Mouse (Mus musculus) layer of hippocampus, adult 9-11 months (tissue): ENCODE data around the gene Trp53i11.

ENCODE experiments used
- DNase-seq: peaks from one replicate; pipeline ENCODE4 v3.0.0; 2022

The Trp53i11 gene

DNA sequence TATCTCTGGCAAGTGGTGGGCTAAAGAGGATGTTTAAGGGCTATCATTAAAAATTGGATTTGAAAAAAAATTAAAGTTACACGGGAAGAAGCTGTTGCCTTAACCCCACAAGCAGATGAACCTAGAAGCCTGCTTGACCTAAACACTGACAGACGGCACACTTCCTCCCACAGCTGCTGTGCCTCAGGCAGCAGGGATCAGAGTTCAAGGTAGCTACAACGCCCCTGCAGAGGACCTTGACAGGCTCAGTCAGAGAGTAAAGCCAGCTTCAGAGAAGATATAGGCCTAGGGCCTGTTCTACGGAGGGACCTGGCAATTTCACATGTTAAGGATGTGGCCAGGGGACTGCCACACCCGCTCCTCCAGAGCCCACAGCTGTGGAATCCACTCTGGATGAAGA lies 14.9 kb upstream of the Trp53i11 start:
- DNase-seq, result no peak

DNA sequence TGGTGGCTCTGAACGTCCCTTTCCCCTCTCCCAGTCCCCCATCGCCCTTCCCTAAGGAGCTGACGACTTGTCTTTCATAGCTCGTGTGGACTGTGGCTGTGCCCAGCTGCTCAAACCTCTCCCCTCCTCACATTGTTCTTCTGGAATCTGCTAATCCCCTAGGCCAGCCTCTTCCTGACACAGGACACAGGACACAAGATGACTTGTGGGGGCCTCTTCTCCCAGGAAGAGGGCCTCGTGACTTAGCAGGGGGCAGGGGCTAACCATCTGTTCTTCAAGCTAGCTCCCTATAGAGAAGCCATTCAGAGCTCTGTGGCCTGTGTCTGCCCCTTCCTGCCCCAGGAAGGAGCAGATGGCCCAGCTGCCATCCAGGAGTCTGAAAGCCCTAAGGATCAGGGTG lies 13.2 kb upstream of the Trp53i11 start:
- DNase-seq, result no peak

DNA sequence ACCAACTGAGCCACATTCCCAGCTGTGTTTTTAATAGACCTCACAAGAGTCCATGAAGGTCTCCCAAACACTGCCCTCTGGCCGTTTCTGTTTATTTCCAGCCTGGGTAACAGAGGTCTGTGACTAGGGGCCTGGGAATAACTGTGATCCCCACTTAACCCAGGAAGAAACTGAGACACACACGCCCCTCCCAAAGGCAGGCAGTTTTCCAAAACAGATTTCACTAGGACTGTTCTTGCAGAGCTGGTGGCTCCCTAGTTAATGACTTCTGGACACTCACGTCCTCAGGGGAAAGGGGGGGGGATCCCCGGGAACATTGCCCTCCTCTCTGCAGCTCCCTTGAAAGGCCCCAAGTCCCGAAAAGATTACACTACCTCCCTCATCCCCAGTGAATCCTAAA lies 12.1 kb upstream of the Trp53i11 start:
- no peak for DNase-seq

DNA sequence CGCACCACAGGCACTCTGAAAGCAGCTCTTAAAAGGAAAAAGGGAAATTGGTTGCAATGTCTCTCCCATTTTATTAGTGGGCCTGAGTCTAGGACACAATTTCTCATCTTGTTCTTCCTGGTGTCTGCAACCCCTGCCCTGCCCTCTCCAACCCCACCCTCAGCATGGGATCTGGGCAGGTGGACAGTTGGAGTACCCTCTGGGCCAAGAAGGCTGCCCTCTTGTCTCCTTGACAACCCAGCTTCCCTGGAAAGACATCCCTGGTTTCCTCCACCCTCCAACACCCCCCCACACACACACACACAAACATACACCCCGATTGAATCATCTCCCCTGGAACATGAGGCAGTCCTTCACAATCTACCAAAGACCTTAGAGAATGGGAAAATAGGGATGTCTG lies 11.6 kb upstream of the Trp53i11 start:
- DNase-seq, result no peak

DNA sequence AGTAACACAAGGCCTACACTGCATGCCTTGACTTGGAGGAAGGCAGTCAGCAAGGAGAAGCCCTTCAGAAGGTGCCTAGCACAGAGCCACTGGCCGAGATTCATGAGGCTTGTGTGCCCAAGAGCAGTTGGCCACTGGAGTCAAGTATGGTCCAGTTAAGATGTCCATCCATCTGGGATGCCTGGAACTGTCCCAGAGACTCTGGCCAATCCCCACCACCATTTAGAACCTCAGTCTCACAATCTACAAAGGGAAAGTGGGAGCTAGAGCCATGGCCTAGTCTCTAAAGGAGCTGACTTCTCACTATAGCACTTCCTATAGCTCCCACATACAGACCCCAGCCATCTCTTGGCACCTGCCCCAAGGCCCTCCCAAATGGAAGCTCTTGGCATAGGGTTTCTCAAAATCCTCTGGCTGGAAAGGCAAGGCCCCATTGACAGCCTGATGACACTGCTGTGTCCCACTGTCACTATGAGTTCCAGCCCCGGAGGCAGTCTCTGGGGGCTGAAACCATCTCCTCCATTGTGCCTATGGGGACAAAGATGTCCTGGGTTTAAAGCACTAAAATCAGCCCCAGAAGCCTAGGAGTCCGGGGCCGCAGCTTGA lies 11.1 kb upstream of the Trp53i11 start:
- DNase-seq, result no peak

DNA sequence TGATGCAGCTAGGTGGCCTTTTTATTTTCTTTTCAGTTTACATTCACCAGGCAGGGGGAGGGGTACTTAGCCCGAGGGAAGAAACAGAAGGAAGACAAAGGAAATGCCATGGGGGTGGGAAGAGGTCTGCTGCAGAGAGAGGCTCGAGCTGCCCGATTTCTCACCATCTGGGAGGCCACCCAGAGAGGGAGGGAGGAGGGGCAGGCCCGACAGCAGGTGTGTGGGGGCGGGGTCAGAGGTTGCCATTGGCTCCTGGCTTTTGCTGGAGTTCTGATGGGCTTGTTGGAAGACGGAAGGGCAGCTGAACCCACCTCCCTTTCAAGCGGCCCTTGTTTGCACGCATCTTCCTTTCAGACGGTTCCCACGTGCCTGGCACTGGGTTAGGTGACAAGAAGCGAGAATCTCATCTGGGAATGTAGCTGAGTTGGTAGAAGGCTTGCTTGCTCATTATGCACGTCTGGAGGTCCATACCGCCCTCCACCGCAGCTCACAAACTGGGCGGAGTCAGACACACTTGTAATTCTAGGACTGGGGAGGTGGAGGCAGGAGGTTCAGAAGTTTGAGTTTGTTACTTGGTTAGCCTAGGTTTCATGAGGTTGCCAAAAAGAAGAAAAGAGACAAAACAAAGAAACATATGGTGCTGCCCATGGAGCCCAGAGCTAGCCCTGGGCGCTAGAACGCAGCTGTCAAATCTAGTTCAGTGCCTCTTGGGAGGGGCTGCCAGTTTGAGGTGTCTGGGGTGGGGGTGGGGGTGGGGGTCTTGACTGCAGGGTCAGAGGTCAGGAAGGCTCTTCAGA lies 10.3 kb upstream of the Trp53i11 start:
- no peak for DNase-seq

DNA sequence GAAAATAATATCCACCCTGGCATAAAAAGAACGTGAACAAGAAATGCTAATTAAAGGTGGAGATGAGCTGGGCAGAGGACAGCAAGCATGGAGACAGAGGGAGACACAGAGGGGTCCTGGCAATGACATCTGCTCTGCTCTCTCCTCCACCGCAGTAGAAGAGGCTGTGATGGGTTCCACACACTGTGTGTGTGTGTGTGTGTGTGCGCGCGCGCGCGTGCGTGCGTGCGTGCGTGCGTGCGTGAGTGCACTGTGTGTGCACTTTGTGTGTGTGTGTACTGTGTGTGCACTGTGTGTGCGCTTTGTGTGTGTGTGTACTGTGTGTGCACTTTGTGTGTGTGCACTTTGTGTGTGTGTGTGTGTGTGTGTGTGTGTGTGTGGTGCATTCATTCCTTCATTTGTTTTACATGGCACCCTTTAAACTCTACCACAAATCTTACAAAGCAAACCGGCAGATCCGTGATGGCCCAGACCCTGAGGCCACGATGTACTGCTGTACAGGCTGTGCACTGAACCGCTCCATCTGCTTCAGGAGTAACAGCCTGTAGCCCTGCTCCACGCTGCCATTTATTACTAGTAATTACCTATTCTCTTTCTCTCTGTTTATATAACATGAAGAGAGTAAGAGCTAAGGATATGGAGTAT lies 9.6 kb upstream of the Trp53i11 start:
- no peak for DNase-seq

DNA sequence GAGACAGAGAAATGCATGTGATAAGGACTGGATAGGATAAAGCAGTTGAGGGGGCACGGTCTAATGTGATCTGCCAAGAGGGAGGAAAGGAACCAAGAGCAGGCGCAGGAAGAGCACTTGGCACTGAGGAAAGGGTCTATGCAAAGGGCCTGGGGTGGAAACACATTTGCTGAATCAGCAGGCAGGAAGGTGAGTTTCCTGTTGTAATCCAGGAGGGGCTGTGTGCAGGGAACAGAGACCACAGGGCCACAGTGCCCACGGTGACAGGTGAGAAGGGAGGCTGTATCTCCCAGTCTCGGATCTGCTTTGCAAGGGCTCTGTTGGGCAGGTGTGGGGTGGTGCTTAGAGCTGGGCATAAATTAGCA lies 9.1 kb upstream of the Trp53i11 start:
- DNase-seq, result no peak

DNA sequence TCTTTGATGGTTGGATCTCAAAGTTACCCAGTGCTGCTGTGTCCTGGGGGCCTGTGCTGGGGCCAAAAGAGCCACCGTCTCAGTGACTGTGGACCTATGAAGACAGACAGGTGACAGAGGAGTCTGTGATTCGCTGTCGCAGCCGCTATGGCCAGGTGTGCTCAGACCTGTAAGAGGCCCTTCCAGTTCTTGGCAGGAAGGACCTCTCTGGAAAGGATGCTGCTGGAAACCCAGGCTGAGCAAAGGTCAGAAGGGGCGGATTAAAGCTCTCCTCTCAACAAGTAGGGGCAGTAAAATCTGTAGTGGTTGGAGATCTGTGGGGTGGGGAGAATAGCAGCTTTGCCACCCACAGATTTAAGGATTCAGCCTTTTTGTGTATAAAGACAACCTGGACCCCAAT lies 7.7 kb upstream of the Trp53i11 start:
- DNase-seq, result no peak

DNA sequence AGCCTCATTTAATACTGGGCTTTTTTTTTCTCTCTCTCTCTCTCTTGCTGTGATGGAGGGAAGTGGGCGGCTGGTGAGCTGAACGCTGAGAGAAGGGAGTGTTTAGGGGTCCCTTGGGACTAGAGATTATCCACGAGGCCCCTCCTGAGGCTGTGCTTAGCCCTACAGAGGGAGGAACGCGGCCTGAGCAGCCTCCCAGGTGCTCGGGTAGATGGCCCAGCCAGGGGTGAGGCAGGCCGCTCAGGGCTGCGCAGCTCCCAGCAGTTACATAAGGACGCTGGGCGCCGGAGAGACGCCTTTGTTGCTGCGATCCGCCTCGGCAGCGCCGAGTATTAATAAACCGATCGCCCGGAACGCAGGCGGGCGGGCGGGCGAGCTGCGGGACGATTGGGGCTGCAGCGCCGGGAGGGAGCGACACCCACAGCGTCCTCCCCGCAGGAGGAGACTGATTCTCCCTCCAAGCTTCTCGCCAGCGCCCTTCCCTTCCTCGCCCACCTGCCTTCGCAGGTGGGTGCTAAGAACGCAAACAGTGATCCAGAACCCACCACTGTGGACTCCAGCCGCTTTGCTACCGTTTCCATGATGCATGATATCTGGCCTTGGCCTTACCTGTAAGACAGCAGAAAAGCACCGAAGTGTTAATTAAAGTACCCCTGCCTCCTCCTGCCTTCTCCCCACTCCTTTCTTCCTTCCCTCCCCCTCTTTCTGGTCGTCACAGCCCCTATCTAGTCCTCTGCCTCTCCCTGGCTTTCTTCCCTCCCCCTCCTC lies 7.1 kb upstream of the Trp53i11 start:
- DNase-seq, result peak; percentile 70

DNA sequence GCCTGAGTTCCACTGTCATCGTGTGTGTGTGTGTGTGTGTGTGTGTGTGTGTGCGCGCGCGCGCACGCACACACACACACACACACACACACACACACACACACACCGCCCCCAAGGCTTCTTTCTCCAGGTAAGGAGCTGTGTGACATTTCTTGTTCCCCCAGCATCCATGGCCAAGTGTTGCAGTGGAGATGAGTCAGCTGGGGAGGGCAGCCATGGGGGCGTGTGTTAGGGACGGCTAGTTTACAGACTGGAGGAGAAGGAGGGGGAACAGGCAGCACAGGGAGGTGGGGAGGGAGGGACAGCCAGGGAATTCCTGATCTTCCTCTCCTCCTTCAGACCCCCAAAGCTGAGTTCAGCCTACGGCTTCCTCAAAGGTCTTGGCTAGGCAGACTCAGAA lies 4.5 kb upstream of the Trp53i11 start:
- DNase-seq, result no peak

DNA sequence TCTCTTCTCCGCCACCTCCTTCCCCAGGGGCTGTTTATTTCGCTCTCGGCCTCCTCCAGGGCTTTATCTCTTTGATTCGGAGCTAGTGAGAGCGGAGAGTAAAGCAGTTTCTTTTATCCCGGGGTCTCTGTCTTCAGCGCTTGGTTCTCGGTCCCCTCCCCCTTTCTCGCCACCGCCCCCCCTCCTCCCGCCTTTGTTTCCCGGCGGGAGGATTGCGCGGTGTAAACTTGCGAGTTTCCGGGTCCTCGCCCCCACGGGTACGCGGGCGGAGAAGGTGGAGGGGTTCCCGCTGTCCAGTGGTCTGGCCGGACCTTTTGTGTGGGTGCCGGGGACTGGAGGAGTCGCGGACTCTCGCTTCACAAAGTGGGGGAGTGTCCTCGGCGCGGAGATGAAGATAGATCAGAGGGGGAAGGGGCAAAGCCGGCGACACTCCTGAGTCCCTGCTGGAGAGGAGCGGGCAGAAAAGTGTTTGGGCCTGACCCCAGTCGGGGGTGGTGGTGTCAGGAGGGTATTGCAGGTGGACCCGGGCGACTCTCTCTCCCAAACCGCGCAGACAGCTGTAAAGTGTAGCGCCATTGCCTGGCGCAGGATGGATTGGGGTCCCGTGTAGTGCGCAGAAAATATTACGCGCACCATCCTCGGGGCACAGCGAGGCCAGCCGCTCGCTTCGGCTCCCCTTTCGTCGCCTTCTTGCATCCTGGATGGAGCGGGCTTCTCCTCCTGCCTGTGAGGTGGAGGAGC lies 842 bp downstream of the Trp53i11 start:
- DNase-seq, result no peak

DNA sequence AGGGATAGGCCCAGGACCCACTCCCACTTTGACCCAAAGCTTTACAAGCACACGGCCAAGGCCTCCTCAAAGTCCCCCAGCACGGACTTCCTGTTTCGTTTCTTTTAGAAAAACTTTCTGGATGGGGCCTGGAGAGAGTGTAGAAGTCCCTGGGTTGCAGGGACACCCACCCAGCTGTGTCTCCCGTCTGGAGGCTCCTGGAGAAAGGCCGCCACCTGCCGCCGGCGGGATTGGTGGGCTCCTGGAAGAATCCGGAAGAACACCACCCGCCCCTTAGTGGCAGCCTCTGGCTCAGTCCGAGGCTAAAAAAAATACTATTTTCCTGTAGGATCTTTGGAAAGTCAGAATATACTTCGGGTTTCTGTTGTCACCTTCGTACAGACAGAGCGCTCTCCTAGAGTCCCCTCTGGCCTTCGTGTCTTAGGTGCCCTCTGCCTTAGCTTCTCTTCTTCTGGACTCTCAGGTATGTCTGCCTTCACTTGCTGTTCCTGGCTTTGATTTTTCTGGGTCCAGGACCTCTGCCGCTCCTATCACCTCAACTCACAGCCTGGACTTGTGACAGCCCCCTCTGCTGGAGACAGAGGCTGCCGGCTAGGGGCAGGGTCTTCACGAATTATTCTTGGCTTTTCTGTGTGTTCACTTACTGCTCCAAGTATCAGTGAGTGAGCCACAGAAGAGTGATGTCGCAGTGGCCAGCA lies 1.6 kb downstream of the Trp53i11 start:
- no peak for DNase-seq

DNA sequence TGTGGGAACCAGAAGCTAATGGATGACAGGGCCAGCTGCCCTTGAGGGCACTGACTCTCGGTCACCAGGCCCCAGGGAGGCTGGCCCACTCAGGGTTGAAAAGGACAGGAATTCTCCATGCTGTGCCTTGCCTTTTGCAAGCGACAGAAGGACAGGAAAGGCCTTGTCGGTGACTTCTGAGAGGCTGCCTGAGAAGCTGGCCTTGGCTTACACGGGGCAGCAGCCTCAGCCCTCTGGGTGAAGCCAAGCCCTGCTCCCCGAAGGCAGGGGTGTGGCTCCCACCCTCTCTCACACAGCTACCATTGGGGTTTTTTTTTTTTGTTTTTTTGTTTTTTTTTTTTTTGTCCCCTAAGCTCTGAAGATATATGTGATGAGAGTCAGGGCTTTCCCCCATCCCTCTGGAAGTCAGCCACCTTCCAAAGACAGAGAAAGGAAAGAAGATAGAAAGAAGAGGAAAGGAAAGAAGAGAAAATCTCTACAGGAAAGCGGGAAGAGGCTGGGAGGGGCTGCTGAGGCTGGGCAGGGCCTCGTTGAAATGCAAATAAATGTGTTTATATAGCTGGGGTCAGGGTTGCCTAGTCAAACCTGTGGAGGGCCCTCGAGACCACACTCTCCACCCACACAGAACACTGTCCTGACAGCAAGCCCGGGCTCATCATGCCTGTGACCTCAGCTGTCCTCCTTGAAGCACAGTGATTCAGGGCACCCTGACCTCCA lies 3.6 kb downstream of the Trp53i11 start:
- DNase-seq, result no peak

DNA sequence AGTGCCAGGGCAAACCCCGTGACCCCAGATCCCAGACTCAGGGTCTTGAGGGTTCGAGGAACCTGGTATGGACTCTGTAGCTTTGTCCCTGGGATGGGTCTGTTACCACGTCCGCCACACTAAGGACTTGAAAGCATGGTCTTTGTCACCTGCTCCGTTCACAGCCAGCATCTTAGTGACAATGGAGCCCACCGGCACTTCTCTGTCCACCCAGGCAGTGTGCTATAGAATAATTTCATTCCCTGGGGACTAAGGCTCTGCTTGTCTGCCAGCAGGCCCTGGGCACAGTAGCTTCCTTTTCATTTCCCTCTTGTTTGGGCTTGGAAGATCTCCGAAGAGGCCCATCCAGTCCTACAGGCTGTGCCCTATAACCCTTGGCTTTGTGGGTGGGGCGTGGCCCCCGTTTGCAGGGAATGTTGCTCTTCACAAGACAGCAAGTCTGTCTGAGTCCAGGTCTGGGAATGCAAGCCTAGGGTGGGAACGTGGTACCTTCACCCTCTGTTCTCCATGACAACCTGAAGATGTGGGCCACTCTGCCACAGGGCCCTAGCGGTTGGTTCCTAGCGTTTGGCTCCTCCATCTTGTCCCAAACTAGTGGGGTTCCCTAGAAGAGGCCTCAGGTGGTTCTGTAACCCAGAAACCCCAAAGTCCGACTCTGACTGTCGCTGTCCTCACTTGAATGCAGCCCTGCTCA lies 4.3 kb downstream of the Trp53i11 start:
- DNase-seq, result no peak

DNA sequence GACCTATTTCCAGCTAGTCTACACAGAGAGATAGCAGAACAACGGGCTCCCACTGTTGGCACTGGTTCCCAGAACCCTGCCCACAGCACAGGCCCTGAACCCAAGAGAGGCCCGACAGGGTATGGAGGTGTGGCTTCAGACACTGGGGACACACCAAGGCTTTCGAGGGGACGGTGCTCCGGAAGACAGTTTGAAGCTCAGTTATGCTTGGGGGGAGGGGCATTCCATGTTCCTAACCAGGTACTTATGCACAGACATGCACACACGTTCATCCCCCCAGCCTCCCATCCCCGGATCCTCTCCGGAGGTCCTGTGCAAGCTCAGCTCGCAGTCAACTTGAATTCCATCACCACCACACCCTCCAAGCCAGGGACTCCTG lies 4.8 kb downstream of the Trp53i11 start:
- DNase-seq, result no peak

DNA sequence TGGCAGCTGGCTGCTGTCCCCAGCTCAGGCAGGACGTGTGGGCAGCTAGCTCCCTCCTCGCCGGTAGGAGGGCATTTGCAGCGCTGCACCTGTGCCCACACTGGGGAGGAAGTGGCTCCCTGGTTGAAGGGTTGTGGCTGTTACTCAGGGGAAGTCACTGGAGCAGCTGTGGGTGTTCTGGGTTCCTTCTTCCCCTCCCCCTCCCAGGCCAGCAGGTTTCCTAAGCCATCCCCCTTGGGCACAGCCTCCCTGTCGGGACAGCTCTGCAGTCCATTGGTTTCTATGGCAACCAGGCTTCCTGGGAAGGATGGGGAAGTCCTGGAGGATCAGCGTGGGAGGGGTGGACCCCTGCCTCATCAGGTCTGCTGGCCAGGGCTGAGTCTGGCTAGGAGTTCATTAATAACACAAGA lies 5.3 kb downstream of the Trp53i11 start:
- no peak for DNase-seq

DNA sequence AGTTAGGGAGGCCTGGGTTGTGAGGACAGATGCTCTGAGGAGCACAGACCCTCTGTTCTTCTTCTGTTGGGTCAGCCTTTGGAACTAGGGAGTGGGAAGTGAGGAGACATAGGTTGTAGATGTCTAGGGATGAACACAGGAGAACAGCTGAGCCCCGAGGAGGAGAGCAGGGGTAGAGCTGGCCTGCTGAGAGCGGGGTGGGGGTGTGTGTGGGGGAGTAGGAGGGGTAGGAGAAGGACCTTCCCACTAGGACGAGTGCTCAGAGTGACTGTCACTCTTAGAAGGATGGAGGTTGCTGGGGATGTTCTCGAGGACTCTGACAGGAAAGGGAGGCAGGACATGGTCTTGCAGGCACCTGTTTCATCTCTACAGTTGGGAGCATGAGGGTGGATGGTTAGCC lies 6.5 kb downstream of the Trp53i11 start:
- DNase-seq, result no peak

DNA sequence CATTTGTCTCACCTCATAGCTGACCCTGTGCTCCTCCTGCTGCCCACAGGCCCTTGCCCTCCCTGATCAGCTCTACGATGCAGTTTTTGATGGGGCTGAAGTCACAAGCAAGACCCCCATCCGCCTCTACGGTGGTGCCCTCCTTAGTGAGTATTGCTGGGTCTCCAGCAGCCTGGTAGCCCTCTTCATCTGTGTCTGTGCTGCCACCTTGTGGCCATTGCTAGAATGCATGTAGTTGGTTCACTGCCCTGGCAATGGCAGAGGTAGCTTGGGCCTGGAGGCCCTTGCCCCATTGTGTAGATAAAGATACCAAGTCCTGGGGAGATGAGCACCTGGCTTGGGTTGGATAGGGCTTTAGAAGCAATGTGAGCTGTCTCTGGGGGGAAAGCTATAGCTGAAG lies 11.5 kb downstream of the Trp53i11 start:
- peak; percentile 83 for DNase-seq

DNA sequence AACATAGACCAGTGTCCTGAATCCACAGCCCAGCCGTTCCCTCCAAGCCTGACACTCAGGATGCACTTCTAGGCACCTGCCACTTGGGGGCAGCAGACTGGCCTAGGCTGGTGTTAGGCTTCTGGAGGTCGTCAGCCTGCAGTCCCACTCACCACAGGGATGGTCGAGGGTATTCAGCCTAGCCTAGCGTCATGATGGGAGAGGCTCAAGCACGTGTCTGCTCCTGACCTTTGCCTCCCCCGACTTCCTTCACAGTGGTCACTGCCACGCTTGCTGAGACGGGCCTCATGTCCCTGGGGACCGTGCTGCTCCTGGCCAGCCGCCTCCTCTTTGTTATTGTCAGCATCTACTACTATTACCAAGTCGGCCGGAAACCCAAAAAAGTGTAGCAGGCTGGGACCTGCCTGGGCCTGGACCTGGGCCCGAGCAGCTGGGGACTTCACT lies 12.2 kb downstream of the Trp53i11 start:
- no peak for DNase-seq
